Mouse (Mus musculus) liver, embryonic 16.5 days (tissue): ENCODE measurements around the gene Ciao1. TPM values are rescaled to one million over a fixed set of nuclear protein-coding genes. Genes with fewer than 3 reads are reported as not detected.

Experiments
- ATAC-seq: fragments of 200-750 bp; cut with Nextera tagmentation; 2 replicates; pipeline ENCODE4 v1.8.0; 2017; ENCODE audit warnings: low read depth, mild to moderate bottlenecking, moderate number of reproducible peaks, moderate library complexity
- H3K27ac ChIP-seq: fragments of 300-500 bp; sonication (generic); 2 replicates; pipeline ENCODE4 v1.5.1; 2014; ENCODE audit warnings: mild to moderate bottlenecking, low read length
- H3K27me3 ChIP-seq: fragments of 300-500 bp; sonication (generic); 2 replicates; pipeline ENCODE4 v1.6.1; 2014; ENCODE audit warnings: low read depth, low read length, mixed read lengths; ENCODE audit not compliant: control insufficient read depth, insufficient read depth
- H3K36me3 ChIP-seq: fragments of 300-500 bp; sonication (generic); 2 replicates; pipeline ENCODE4 v1.6.1; 2014; ENCODE audit warnings: mild to moderate bottlenecking; ENCODE audit not compliant: control insufficient read depth, insufficient read depth
- H3K4me1 ChIP-seq: fragments of 300-500 bp; sonication (generic); 2 replicates; pipeline ENCODE4 v1.6.1; 2014; ENCODE audit warnings: low read depth, low read length, mixed read lengths; ENCODE audit not compliant: control insufficient read depth
- H3K4me2 ChIP-seq: fragments of 300-500 bp; sonication (generic); 2 replicates; pipeline ENCODE4 v1.6.1; 2014; ENCODE audit warnings: low read depth, low read length, mixed read lengths
- H3K4me3 ChIP-seq: fragments of 300-500 bp; sonication (generic); 2 replicates; pipeline ENCODE4 v1.5.1; 2014; ENCODE audit warnings: low read depth, mild to moderate bottlenecking, low read length
- H3K9ac ChIP-seq: fragments of 300-500 bp; sonication (generic); 2 replicates; pipeline ENCODE4 v1.6.1; 2014; ENCODE audit warnings: low read depth, low read length
- H3K9me3 ChIP-seq: fragments of 300-500 bp; sonication (generic); replicated peaks from 2 replicates; pipeline ENCODE4 v1.6.1; 2016; ENCODE audit warnings: low read length; ENCODE audit not compliant: control insufficient read depth
- WGBS: fragments of 180-500 bp; shearing (Covaris S2); extraction: QIAGEN DNeasy Blood & Tissue Kit; methylation state at CpG from one replicate; pipeline ENCODE4 v1.1.7; 2014; ENCODE audit not compliant: insufficient replicate concordance; 5-methylcytosine and 5-hydroxymethylcytosine counted together
- polyA plus RNA-seq: library from polyadenylated mRNA; unstranded; fragments of >200 nt; fragmentation: Nextera tagmentation; extraction: Ambion mirVana; gene quantifications from 2 replicates; pipeline ENCODE4 v1.2.1, GENCODE M21; 2015

The Ciao1 gene
- polyA plus RNA-seq, 1 experiment from 2014 or later, result 34.7 TPM

DNA sequence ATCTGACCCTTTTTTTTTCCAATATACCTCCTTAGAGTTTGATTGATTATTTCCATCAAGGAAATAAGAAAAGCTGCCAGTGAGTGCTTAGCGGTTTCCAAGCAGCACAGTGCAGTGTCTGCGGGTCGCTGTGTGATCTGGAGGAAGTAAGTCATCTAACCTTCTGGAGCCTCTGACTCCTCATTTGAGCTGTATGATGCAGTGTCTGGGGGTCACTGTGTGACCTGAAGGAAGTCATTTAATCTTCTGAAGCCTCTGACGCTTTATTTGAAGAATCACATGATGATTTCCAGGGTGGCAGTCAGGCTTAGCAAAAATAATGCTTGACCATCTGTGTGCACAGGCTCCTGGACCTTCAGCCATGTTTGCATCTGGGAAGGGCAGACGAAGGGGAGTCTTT, 5.2 kb upstream of the Ciao1 start:
- Histone ChIP-seq H3K4me1 (peaks cover 23% of the 10 kb centered on the region), H3K4me3 (no peak overlapping the region), H3K9me3 (no peaks in the 10 kb centered on the region), H3K9ac (no peak overlapping the region), H3K27me3 (no peaks in the 10 kb centered on the region), H3K4me2 (no peak overlapping the region), H3K27ac (no peak overlapping the region), H3K36me3 (peaks cover 14% of the 10 kb centered on the region)
- 83% methylated on average over 5 of the region's 5 CpGs for WGBS
- no peak for ATAC-seq

DNA sequence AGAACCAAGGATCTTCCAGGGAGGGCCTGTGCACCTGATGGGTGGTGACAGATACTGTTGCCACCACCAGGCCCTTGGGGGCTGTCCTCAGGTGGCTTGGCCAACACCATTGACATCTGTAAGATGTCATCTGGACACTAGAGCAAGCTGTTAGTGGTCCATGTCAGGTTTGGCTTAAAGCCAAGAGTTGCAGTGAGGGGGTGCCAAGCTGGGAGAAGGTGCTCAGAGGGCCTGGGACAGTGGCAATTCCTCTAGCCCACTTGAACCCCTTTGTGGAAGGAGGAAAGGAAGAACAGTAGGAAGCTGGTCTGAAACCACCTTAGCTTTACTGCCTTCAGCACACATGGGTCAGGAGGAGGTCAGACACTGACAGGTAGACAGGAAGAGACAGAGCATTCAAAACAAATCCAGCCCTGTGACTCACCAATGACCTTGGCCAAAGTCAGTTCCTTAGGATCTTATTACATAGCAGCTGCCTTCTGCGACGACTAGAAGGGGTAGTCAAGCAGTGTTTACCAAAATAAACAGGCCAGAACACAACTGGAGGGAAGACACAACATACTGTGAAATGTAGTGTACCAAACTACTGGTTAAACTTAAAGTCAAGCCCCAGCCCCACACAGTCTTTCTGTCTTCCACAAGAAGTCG, 4.4 kb upstream of the Ciao1 start:
- no peak overlapping the region for H3K9ac ChIP-seq
- WGBS, result 70% methylated on average over 3 of the region's 3 CpGs
- no peaks in the 10 kb centered on the region for H3K9me3 ChIP-seq
- no peak overlapping the region for H3K4me2 ChIP-seq
- H3K4me1 ChIP-seq, result peaks cover 23% of the 10 kb centered on the region
- H3K36me3 ChIP-seq, result peaks cover 7% of the 10 kb centered on the region; the same call in 1 of the 2 replicates
- H3K4me3 ChIP-seq, result no peak overlapping the region
- no peak overlapping the region for H3K27ac ChIP-seq
- ATAC-seq, result no peak
- no peaks in the 10 kb centered on the region for H3K27me3 ChIP-seq

DNA sequence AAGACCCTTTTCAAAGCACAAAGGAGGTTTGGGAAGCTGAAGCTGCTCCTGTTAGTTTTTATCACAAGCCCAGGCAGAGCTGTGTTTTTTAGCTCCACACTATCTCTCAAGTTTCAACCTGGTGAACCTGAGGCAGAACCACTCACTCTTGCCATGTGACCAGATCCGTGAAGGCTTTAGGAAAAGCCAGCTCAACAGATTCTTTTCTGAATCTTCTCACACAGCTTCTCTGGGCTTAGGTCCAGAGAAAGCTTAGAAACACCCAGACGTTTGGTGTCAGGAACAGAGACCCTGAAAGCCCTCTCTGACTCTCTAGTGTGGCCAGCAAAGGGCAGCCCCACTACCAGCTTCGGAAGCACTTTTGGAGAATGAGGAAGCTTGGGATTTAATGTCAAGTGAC, 3.8 kb upstream of the Ciao1 start:
- Histone ChIP-seq H3K27me3 (no peaks in the 10 kb centered on the region), H3K4me2 (no peak overlapping the region), H3K27ac (no peak overlapping the region), H3K36me3 (0 out of 2 replicates have a peak, but pooled peaks cover 2% of the 10 kb centered on the region), H3K4me1 (peaks cover 28% of the 10 kb centered on the region), H3K9me3 (no peaks in the 10 kb centered on the region), H3K9ac (no peak overlapping the region), H3K4me3 (no peak overlapping the region)
- 71% methylated on average over 3 of the region's 3 CpGs for WGBS
- ATAC-seq, result no peak

DNA sequence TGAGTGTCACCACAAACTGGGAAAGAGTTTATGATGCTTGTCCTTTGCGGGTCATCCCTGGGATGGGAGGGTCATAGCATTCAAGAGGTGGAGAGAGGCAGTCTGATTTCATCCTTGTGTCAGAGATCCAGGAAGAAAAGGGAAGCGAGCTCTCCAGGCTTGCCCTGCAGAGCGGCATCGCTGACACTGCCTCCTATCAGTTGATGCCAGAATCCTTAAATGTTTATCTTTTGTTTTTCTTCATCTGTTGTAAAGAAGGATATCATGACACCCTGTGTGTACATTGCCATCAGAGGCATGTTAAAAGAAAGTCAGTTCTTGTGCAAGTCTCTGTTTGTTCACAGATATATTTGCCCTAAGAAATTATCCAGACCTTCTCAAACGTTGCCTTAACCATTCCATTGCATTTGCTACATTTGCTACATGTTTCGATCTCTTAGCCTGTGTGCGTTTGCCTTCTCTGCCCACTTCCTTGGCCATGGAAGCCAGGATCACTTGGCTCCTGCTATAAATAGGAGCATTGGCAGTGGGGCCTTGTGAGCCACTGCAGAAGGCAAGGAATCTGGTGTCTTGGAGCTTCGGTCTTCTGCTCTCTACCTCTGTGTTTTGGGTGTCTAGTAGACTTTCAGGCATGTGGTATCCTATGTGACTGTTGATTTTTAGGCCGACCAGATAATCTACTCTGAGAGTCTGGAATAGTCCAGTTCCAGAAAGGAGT, 2.8 kb upstream of the Ciao1 start:
- 52% methylated on average over 9 of the region's 9 CpGs for whole genome bisulfite sequencing
- peaks cover 35% of the 10 kb centered on the region for H3K4me1 ChIP-seq
- H3K9me3 ChIP-seq, result no peaks in the 10 kb centered on the region
- H3K9ac ChIP-seq, result 0 out of 2 replicates have a peak overlapping the region, but pooled peaks have one; percentile 16
- H3K4me2 ChIP-seq, result peak overlapping the region; percentile 12; the same call in 1 of the 2 replicates
- peaks cover 8% of the 10 kb centered on the region; the same call in 1 of the 2 replicates for H3K36me3 ChIP-seq
- no peak for ATAC-seq
- no peak overlapping the region for H3K4me3 ChIP-seq
- H3K27me3 ChIP-seq, result no peaks in the 10 kb centered on the region
- H3K27ac ChIP-seq, result no peak overlapping the region

DNA sequence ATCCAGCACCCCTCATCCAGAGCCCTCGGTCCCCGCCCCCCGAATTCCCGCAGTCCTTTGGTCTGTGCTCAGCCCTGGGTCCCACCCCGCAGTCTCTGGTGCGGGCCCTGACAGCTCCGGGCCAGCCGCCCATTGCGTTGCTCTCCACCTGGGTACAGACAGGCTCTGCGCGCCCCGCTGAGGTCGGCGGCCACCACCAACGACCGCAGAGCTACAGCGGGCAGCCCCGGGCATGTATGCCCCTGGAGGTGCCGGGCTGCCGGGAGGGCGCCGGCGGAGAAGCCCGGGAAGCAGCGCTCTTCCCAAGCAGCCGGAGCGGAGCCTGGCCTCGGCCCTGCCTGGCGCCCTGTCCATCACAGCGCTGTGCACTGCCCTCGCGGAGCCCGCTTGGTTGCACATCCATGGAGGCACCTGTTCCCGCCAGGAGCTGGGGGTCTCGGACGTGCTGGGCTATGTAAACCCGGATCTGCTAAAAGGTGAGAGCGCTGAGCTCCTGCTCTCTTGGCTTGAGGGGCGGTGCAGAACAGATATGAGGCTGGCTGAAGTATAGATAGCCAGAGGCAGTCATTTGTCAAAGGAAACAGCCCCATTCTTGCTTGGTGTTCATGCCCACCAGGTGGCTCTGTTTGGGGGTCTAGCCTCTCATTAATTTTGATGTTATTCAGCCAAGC, 853 bp upstream of the Ciao1 start:
- ATAC-seq, result peak; percentile 33
- peak overlapping the region; percentile 88 for H3K27ac ChIP-seq
- WGBS, result under 1% methylated on average over 39 of the region's 39 CpGs
- peaks cover 13% of the 10 kb centered on the region for H3K36me3 ChIP-seq
- H3K9me3 ChIP-seq, result no peaks in the 10 kb centered on the region
- peaks cover 35% of the 10 kb centered on the region for H3K4me1 ChIP-seq
- peak overlapping the region; percentile 96 for H3K4me3 ChIP-seq
- H3K9ac ChIP-seq, result peak overlapping the region; percentile 93
- no peaks in the 10 kb centered on the region for H3K27me3 ChIP-seq
- H3K4me2 ChIP-seq, result peak overlapping the region; percentile 94

DNA sequence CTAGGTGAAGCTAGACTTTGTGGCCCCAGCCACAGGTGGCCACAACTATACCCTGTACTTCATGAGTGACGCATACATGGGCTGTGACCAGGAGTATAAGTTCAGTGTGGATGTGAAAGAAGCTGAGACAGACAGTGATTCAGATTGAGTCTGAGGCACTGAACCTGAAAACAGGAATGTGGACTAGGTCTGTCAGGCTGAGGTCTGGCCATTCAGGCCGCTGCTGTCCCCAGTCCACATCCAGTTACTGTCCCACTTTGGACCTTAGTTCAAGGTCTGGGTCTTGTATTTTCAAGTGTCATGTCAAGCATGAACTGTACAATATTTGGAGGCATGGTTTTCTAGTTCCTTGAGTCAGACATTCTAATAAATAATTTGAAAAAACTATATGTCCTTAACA, 7.6 kb downstream of the Ciao1 start:
- Histone ChIP-seq H3K36me3 (peaks cover 66% of the 10 kb centered on the region), H3K27ac (no peak overlapping the region), H3K4me3 (no peak overlapping the region), H3K4me2 (no peak overlapping the region), H3K9me3 (no peaks in the 10 kb centered on the region), H3K27me3 (no peaks in the 10 kb centered on the region), H3K9ac (no peak overlapping the region), H3K4me1 (no peaks in the 10 kb centered on the region)
- 93% methylated on average over 2 of the region's 2 CpGs for WGBS
- ATAC-seq, result no peak

DNA sequence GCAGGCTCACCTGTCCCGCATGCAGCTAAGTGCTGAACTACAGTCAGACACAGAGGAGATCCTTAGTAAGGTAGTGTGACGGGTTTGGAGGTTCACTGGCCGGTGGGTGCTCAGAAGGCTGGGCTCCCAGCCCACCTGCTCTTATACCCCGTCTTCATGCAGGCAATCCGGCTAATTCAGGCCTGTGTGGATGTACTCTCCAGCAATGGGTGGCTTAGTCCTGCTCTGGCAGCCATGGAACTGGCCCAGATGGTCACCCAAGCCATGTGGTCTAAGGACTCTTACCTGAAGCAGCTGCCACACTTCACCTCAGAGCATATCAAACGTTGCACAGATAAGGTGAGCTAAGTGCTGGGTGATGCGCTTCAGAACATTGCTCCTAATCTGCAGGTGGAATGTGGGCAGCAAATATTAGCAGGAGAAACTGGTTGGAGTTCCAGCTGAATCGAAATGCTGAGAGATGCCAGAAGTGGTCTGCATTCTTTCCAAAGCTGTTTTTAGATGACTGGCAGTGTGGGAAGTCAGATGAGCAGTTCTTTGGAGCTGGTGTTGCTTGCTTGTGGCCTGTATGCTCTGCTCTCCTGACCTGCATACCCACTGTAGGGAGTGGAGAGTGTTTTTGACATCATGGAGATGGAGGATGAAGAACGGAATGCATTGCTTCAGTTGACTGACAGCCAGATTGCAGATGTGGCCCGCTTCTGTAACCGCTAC, 9.6 kb downstream of the Ciao1 start:
- ATAC-seq, result no peak
- Histone ChIP-seq H3K9me3 (no peaks in the 10 kb centered on the region), H3K27ac (no peak overlapping the region), H3K4me1 (no peaks in the 10 kb centered on the region), H3K4me3 (no peak overlapping the region), H3K36me3 (peaks cover 77% of the 10 kb centered on the region), H3K9ac (no peak overlapping the region), H3K27me3 (no peaks in the 10 kb centered on the region), H3K4me2 (no peak overlapping the region)
- 80% methylated on average over 11 of the region's 11 CpGs for WGBS

DNA sequence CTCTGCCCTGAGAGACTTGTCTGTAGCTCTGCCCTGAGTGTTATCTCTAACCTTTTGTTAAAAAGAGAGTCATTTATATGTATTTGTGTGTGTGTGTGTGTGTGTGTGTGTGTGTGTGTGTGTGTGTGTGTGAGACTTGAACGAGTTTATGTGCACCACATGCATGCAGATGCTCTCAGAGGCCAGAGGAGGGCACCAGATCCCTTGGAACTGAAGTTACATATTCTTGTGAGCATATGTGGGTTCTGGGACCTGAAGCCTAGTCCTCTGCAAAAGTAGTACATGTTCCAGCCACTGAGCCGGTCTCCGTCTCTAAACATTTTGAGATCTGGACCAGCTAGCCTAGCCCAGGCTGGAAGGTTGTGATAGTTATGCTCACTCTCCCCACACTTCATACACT, 22.4 kb downstream of the Ciao1 start:
- H3K27me3 ChIP-seq, result no peaks in the 10 kb centered on the region
- 98% methylated on average over 3 of the region's 3 CpGs for WGBS
- H3K4me2 ChIP-seq, result no peak overlapping the region
- no peak overlapping the region for H3K27ac ChIP-seq
- H3K9ac ChIP-seq, result no peak overlapping the region
- no peak overlapping the region for H3K4me3 ChIP-seq
- no peaks in the 10 kb centered on the region for H3K4me1 ChIP-seq
- peaks cover 3% of the 10 kb centered on the region; the same call in 1 of the 2 replicates for H3K9me3 ChIP-seq
- peaks cover 80% of the 10 kb centered on the region for H3K36me3 ChIP-seq
- no peak for ATAC-seq
